Mouse (Mus musculus) left cerebral cortex, postnatal 36 days (tissue): ENCODE results near the gene 4930548H24Rik. TPM values are rescaled to one million over a fixed set of nuclear protein-coding genes. Genes with fewer than 3 reads are reported as not detected.
"Not testable (repeated sequence)": the region's sequence is repeated elsewhere in the genome, so short reads cannot be mapped to it uniquely, and the experiment has no call there.

ENCODE experiments used
- DNase-seq, 2 experiments: peaks; one replicate each; pipeline ENCODE4 v3.0.0; 2021 to 2022; ENCODE audit warnings: low spot score in 2 of 2, mixed read lengths in 1 of 2
- intact Hi-C: fragments of 180-260 bp; cut with DNase I; formaldehyde crosslinking; loops from one replicate; pipeline ENCODE4 v1.15.1; 2025
- total RNA-seq, 2 experiments: library from RNA; stranded (reverse); gene quantifications; 2 replicates each; pipeline ENCODE4 v1.2.3; 2021

4930548H24Rik gene
- total RNA-seq, result under 1 TPM in 1 of 2 experiments, not detected in 1; 0.20 TPM

- no peak for DNase-seq
- intact Hi-C loops, result no loop called here
Observed at GRCm38 (mm10) chr5:31485440-31485839, at the start of gene 4930548H24Rik. 4930548H24Rik (plus strand) TSS chr5:31485740.

GRCm38 (mm10) chr5:31451336-31451735 is 34.2 kb upstream of the 4930548H24Rik start:
- no peak for DNase-seq
- intact Hi-C loops, result no loop called here

GRCm38 (mm10) chr5:31451878-31452561 is 33.5 kb upstream of the 4930548H24Rik start, which contains the start of gene Zfp512:
Zfp512 (plus strand) TSS chr5:31452431.
- DNase-seq, result peak; percentile 89 to 90
- intact Hi-C loops, result no loop called here

- no peak for DNase-seq
- intact Hi-C loops, result no loop called here
Observed at GRCm38 (mm10) chr5:31452562-31452878, 33.0 kb upstream of the 4930548H24Rik start.

- DNase-seq, result no peak
- intact Hi-C loops, result no loop called here
Observed at GRCm38 (mm10) chr5:31452886-31453410, 32.6 kb upstream of the 4930548H24Rik start.

- no peak for DNase-seq
- intact Hi-C loops, result loop anchor here (5.0 kb wide), 1 partner anchor 175 kb away; the partner anchor contains the start of gene Ift172
Observed at GRCm38 (mm10) chr5:31467798-31468197, 17.7 kb upstream of the 4930548H24Rik start.

- no peak for DNase-seq
- intact Hi-C loops, result loop anchor here (5.0 kb wide), 1 partner anchor 177 kb away; the partner anchor contains the start of gene Ift172
Observed at GRCm38 (mm10) chr5:31469711-31470110, 15.8 kb upstream of the 4930548H24Rik start.

GRCm38 (mm10) chr5:31470334-31470733 is 15.2 kb upstream of the 4930548H24Rik start:
- peak in 1 of 2 experiments; percentile 25 for DNase-seq
- intact Hi-C loops, result no loop called here

- no peak for DNase-seq
- intact Hi-C loops, result no loop called here
Observed at GRCm38 (mm10) chr5:31480536-31480935, 5.0 kb upstream of the 4930548H24Rik start.

- DNase-seq, result no peak
- intact Hi-C loops, result no loop called here
Observed at GRCm38 (mm10) chr5:31487889-31488288, 2.3 kb downstream of the 4930548H24Rik start.

GRCm38 (mm10) chr5:31489116-31489769 is 3.7 kb downstream of the 4930548H24Rik start:
- DNase-seq, result no peak
- intact Hi-C loops, result no loop called here

- intact Hi-C loops, result no loop called here
- DNase-seq, result no peak
Observed at GRCm38 (mm10) chr5:31492031-31492430, 6.5 kb downstream of the 4930548H24Rik start.

GRCm38 (mm10) chr5:31494513-31495297 is 9.2 kb downstream of the 4930548H24Rik start, which contains the start of gene Gpn1:
Gpn1 (plus strand) TSS chr5:31494741.
- intact Hi-C loops, result no loop called here
- peak; percentile 86 to 90 for DNase-seq

GRCm38 (mm10) chr5:31504843-31505242 is 19.3 kb downstream of the 4930548H24Rik start:
- DNase-seq, result no peak
- intact Hi-C loops, result no loop called here

GRCm38 (mm10) chr5:31512481-31512880 is 26.9 kb downstream of the 4930548H24Rik start:
- intact Hi-C loops, result no loop called here
- DNase-seq, result no peak

- no peak for DNase-seq
- intact Hi-C loops, result no loop called here
Observed at GRCm38 (mm10) chr5:31520556-31520955, 35.0 kb downstream of the 4930548H24Rik start.

GRCm38 (mm10) chr5:31526354-31527116 is 41.0 kb downstream of the 4930548H24Rik start, which contains the start of gene Slc4a1ap:
Slc4a1ap (plus strand) TSS chr5:31526995.
- intact Hi-C loops, result no loop called here
- DNase-seq, result peak; percentile 79 to 85

GRCm38 (mm10) chr5:31527117-31527680 is 41.7 kb downstream of the 4930548H24Rik start:
- intact Hi-C loops, result no loop called here
- no peak for DNase-seq

- intact Hi-C loops, DNase-seq: not testable (repeated sequence)
Observed at GRCm38 (mm10) chr5:31527707-31528106, 42.2 kb downstream of the 4930548H24Rik start, which contains the start of gene Supt7l. Supt7l (minus strand) TSS chr5:31527807.
